Mouse (Mus musculus): ENCODE data around the gene Col5a1.

The Col5a1 gene

GRCm38 (mm10) chr2:28032469-28032868 is 146.2 kb downstream of the Col5a1 start:
- in situ Hi-C loops (cut with MseI, MboI), result no loop called here

- in situ Hi-C loops (cut with MseI, MboI), result no loop called here
Measured at GRCm38 (mm10) chr2:28034011-28034710, 147.9 kb downstream of the Col5a1 start.

- in situ Hi-C loops (cut with MseI, MboI), result no loop called here
Measured at GRCm38 (mm10) chr2:28036788-28037187, 150.6 kb downstream of the Col5a1 start.

- in situ Hi-C loops (cut with MseI, MboI), result no loop called here
Measured at GRCm38 (mm10) chr2:28037505-28038390, 151.5 kb downstream of the Col5a1 start.

GRCm38 (mm10) chr2:28038391-28039096 is 152.3 kb downstream of the Col5a1 start:
- in situ Hi-C loops (cut with MseI, MboI), result no loop called here

GRCm38 (mm10) chr2:28039647-28040325 is 153.6 kb downstream of the Col5a1 start:
- in situ Hi-C loops (cut with MseI, MboI), result no loop called here

- in situ Hi-C loops (cut with MseI, MboI), result no loop called here
Measured at GRCm38 (mm10) chr2:28040466-28040865, 154.2 kb downstream of the Col5a1 start.

- in situ Hi-C loops (cut with MseI, MboI), result no loop called here
Measured at GRCm38 (mm10) chr2:28044920-28045598, 158.8 kb downstream of the Col5a1 start.

GRCm38 (mm10) chr2:28046311-28046710 is 160.1 kb downstream of the Col5a1 start:
- in situ Hi-C loops (cut with MseI, MboI), result no loop called here

- in situ Hi-C loops (cut with MseI, MboI), result no loop called here
Measured at GRCm38 (mm10) chr2:28047092-28047491, 160.9 kb downstream of the Col5a1 start.

GRCm38 (mm10) chr2:28059922-28060321 is 173.7 kb downstream of the Col5a1 start:
- in situ Hi-C loops (cut with MseI, MboI), result no loop called here

GRCm38 (mm10) chr2:28063711-28064338 is 177.6 kb downstream of the Col5a1 start:
- in situ Hi-C loops (cut with MseI, MboI), result no loop called here

- in situ Hi-C loops (cut with MseI, MboI), result no loop called here
Measured at GRCm38 (mm10) chr2:28064339-28065080, 178.3 kb downstream of the Col5a1 start.

- in situ Hi-C loops (cut with MseI, MboI), result no loop called here
Measured at GRCm38 (mm10) chr2:28065081-28065651, 178.9 kb downstream of the Col5a1 start.

GRCm38 (mm10) chr2:28066686-28067085 is 180.5 kb downstream of the Col5a1 start:
- in situ Hi-C loops (cut with MseI, MboI), result no loop called here

GRCm38 (mm10) chr2:28067175-28067574 is 180.9 kb downstream of the Col5a1 start:
- in situ Hi-C loops (cut with MseI, MboI), result no loop called here

- in situ Hi-C loops (cut with MseI, MboI), result no loop called here
Measured at GRCm38 (mm10) chr2:28067821-28068536, 181.8 kb downstream of the Col5a1 start.

- in situ Hi-C loops (cut with MseI, MboI), result no loop called here
Measured at GRCm38 (mm10) chr2:28068537-28068878, 182.3 kb downstream of the Col5a1 start.

GRCm38 (mm10) chr2:28075616-28076187 is 189.5 kb downstream of the Col5a1 start:
- in situ Hi-C loops (cut with MseI, MboI), result no loop called here
